Mouse (Mus musculus): Measurements from ENCODE around the gene Tulp3.

GRCm38 (mm10) chr6:128315597-128315996 is 40.1 kb downstream of the Tulp3 start:
- TF ChIP-seq EP300 (IDR thresholded peaks at IDR 0.05; ENCODE audit: low read depth in 1 of 2, low read length in 2 of 2) (no peak), GATA1 (IDR thresholded peaks at IDR 0.05; ENCODE audit: low read depth, low read length) (no peak)

All from MEL (cell line).